Mouse (Mus musculus): ENCODE data around the gene Mybpc3.

Gene Mybpc3

DNA sequence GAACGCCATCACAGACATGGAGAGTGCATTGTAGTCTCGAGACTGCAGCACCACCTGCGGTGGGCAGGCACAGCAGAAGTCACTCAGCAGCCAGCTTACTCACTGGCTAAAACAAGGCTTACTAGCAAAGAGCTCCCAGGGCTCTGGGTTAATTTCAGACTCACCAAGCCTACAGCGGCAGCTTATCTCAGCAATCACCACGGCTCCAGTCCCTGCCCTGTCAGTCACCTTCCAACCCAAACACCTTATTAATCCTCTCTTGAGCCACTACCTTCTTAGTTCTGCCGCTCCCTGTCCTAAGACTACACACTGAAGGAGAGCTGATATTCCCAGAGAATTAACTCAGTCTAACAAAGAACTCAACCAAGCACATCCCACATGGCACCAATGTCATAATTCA lies 58.3 kb downstream of the Mybpc3 start:
- no peak for DNase-seq

- DNase-seq: no peak
Observed at GRCm38 (mm10) chr2:91179825-91180224, 61.9 kb downstream of the Mybpc3 start.

DNA sequence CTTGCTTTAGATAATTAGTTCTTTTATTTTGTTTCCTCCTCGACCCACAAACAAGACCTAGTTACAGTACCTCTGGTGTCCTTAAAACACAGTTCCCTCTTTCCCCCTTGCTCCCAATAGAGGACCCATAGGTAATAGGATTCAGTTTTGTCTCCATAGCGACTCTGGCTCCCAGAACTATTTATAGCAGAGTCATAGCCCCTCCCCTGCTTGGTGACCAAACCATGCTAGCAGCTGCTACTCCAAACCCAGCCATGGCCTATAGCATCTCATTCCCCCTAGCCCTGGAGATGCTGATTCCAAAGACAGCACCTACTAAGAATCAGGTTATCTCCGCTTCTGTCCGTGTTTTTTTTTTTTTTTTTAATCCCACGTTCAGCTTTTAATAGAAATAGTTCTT lies 62.8 kb downstream of the Mybpc3 start:
- no peak for DNase-seq

DNA sequence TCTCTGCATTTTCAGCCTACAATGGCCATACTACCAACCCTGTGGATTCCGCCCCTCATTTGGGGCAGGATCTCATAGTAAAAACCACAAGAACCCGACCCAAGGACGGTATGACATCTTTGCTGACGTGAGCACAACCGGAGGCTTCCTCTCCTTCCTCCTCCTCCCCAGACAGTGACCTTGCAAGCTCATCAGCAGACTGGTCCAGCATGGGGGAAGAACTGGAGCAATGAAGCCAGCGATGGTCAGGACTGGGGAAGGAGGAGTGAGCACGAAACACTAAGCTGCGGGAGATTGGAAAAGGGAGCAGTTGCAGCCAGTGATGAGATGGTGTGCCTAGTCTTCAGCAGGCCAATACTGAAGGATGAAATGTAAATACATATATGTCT lies 64.1 kb downstream of the Mybpc3 start:
- DNase-seq: no peak

DNA sequence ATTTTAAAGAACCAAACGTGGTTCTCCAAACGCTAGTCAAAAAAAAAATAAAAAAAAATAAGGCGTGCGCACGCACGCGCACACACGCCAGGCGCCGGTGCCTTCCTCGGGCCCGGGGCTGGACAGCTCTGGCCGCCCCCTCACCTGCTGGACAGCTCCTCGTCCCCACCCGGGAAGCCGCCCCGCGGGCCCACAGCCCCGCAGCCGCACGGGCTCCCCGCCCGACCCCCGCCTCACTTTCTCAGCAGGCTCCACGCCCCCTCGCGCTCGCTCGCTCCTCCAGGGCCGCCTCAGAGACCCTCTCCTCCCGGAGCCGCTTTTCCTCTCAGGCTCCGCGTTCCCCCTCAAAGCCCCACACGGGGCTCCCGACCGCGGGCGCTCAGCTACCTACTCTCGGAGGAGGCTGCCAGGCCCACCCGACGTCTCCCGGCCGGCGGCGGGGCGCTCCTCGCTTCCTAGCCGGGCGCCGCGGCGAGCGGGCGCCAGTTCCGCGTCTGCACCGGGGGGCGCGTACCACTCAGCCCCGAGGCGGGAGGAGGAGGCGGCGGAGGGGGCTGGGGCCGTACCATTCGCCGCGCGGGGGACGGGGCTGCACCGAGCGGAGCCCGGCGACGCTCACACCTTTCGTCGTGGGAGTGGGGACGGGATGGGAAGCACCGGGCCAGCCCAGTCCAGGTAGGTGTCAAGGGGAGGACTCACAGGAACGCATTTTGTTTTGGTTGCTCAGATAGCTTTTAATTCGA lies 64.6 kb downstream of the Mybpc3 start:
- no peak for DNase-seq

DNA sequence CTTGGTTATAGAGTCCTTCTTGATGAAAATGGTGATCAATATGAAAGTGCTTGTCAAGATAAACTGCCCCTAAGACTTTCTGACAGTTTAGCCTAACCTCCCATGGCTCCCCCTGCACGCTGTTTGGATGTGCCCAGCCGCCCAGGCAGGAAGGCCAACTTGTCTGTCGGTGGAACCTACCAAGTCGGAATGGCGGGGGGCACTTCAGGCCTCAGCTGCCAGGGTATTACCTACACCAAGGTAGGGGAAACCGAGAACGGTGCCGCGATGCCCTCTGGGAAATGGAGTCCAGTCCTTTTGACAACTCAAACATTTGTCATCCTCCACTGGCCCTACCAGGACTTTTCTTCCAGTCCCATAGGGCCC lies 65.2 kb downstream of the Mybpc3 start:
- peak; percentile 95 for DNase-seq

- DNase-seq: peak; percentile 31
Observed at GRCm38 (mm10) chr2:91183711-91184405, 65.9 kb downstream of the Mybpc3 start, which contains the start of gene Madd. TSS of gene Madd (minus strand) at chr2:91183837.

Data from kidney, adult 18-20 months (tissue).